Mouse (Mus musculus) stomach, postnatal 0 days (tissue): ENCODE data around the gene Card11.

Experiments
- CTCF ChIP-seq: IDR thresholded peaks from 2 replicates; pipeline ENCODE4 v1.5.1; 2016; ENCODE audit warnings: antibody characterized with exemption, low read depth, mild to moderate bottlenecking, moderate library complexity
- EP300 ChIP-seq: optimal IDR thresholded peaks from 2 replicates; pipeline ENCODE3; 2016; ENCODE audit warnings: antibody characterized with exemption

- TF ChIP-seq CTCF, result peak; percentile 59
- no peak for TF ChIP-seq EP300
These were observed 171.1 kb downstream of the Card11 start for GRCm38 (mm10) chr5:140829081-140829910.
